Mouse (Mus musculus): ENCODE results near the gene Usp40.

Usp40 gene

DNA sequence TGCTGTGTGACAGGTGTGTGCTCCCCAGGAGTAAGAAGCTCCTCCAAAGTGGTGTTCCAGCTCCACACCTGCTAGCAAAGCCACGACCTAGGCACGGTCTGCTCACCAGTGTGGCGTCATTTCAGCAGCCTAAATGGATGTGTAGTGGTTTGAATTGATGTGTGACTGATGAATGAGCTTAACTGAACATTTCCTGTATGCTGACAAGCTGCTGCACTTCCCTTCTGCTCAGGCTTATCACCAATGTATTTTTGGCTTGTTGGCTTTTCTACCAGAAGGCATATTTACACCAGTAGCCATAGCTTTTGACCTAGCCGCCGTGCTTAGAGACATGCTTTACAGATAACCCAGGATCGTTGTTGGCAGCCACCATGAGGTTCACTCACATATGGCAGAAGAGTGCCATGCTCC lies 60.7 kb downstream of the Usp40 start:
- in situ Hi-C loops (cut with MboI, MseI): no loop called here

DNA sequence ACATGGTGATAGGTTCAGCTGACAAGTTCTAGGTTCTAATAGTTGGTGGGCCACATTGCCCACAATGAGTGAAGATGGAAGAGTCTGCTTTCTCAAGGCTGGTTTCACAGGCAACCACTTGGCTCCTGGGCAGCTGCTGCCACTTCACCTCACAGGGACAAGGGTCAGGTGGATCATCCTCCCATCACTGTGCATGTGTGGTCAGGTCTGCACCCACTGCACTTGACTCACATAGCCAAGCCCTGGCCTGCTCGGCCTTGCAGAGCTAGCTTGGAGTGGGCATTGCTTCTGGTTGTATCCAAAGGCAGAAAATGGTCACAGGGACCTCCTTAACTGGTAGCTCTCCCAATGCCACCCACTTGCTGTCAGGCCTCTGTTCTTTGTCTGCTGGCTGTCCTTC lies 66.6 kb downstream of the Usp40 start:
- in situ Hi-C loops (cut with MboI, MseI): no loop called here

DNA sequence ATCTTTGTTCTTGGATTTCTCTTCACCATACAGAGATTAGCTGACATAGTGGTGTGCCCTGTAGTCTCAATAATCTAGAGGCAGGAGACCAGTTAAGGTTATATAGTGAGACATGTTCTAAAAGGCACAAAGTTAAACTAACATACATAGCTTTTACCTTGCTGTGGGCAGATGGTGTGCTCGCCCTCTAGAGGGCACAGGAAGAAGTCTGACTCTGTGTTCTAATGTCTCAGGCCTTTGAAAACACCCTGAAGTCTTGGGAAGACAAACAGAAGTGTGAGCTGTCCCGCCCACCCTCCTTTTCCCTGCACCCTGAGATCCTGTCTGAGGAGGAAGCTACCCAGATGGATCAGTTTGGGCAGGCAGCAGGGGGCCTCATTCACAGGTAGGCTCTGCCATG lies 71.8 kb downstream of the Usp40 start:
- in situ Hi-C loops (cut with MboI, MseI): no loop called here

DNA sequence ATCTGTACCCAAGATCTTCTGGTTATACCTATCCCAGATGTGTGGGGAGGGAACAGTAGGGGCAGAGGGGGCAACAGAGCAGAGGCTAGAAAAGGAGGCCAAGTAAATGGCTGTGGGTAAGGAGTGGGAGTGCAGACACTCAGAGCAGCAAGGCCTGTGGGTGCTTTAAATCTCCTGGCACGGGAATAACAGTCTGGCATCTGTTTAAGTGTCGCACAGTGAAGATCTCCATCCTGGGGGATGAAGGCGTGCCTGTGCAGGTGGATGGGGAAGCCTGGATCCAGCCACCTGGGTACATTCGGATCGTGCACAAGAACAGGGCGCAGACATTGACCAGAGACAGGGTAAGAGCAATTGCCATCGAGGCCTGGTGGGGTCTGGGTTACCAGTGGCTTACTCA lies 72.3 kb downstream of the Usp40 start:
- in situ Hi-C loops (cut with MboI, MseI): no loop called here

DNA sequence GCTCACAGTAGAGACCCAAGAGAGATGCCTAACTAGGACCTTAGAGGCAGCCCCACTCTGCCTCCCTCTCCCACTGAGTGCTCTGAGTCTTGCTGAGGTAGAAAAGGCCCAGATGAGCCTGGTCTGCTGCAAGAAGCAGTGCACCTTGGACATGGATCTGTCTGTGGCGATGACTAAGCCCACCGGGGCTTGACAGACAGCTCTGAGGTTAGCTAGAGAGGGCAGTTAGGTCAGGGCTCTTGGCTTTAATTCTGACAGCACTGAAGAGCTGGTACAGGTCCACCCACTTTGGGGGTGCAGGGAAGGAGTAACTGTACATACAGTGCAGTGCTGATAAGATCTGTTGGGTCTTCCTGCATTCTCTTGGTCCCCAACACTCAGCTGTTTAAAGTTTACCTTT lies 72.8 kb downstream of the Usp40 start:
- in situ Hi-C loops (cut with MboI, MseI): no loop called here

DNA sequence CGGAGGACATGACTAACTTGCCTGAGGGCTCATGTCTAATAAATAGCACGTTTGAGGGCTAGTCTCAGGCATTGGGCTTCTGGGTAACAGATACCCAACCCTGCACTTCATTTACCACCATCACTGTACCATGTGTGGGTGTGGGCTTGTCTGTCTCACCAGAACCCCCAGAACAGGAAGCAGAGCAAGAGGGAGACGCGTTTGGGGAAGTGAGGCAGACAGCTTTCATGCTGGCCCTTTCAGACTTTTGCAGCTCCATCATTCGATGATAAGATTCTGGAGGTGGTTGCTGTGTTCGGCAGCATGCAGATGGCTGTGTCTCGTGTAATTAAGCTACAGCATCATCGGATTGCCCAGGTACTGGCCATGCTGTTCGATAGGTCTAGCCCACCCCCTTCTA lies 73.3 kb downstream of the Usp40 start:
- in situ Hi-C loops (cut with MboI, MseI): no loop called here

DNA sequence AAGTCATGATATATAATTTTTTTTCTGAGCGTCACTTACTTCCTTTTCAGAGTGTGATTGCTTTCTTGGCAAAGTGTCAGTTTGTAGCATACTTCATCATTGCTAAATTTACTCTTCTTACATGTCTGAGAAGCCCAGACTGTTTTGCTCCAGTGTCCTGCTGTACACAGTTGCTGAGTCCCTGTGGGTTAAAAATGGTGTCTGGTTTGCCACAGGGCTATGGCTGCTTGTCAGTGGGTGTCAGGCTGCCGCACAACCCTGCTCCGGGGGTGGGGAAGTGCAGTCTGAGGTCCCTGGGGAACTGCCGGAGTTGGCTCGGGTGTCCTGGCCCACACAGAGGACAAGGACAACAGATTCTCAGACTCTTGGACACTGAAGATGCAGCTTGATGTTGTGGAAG lies 75.3 kb downstream of the Usp40 start:
- in situ Hi-C loops (cut with MboI, MseI): no loop called here

DNA sequence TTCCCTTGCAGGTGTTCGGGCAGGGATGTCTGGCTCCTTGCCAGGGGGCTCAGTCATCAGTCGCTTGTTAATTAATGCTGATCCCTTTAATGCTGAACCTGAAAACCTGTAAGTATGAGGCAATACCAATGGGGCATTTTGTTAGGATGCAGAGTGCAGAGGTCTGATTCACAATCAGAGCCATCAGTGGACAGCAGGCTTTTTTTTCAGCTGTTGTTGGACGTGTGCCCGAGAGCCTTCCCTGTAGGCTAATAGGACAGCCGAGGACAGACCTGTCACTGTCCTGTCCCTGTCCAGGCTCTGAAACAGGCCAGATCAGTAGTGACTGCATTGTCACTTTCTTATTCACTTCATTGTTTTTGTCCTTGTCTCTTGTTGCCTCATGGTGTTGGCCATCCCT lies 78.6 kb downstream of the Usp40 start:
- in situ Hi-C loops (cut with MboI, MseI): no loop called here

DNA sequence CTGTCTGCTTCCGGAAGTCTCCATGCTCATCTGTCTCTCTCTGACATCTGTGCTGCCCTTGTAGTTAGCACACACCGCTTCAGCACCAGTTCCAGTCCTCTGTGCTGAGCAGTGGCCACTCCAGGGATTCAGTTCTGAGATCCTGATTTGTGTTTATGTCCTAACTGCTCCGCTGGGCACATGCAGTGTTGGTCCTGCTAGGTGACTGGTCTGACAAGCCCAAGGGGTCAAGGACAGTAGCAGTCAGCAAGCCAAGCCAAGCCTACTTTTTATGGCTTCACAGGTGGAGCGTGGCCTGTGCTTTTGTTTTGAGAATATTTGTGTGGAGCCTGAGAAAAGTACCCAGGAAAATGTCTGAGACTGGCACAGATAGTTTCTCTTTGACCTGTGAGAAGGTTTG lies 83.5 kb downstream of the Usp40 start:
- in situ Hi-C loops (cut with MboI, MseI): no loop called here

DNA sequence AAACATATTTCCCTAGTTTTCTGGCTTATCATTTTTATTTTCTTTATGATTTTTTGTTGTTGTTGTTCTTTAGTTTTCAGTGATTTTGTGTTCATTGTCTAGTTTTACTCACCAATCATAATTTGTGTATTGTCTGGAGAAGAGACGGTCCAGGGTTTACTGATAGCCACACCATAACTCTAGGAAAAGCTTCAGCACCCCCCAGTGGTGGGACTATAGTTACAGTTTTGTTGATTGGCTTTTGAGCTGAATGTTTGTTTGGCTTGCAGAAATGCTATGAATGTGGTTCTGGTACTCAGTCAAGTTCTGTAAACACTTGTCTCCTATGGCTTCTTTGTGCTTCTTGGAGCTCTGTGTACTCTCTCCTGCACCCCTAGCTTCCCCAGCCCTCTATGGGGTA lies 85.7 kb downstream of the Usp40 start:
- in situ Hi-C loops (cut with MboI, MseI): no loop called here

DNA sequence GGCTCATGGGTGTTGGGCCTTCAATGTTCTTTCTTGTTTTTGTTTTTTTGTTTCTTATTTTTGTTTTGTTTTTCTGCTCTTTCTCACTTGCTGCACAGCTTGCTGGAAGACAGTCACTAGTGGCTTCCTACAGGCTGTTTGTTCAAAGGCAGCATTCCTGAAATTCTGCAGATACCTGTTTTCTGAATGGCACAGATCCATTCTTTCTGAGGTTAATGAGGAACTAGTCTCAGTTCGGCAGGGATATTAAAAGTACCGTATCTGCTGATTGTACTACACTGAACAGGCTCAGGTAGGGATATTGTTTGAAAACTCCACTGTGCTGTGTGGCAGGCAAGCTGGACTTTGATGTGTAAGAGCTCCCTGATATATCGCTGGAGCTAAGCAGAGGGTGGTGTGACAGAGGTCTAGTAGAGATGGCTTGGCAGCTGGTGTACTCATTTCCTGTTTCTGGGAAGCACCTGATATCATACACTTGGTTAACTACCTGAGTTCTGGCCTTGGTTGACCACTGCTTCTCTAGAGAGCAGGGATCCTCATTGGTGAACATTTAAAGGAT lies 88.2 kb downstream of the Usp40 start:
- in situ Hi-C loops (cut with MboI, MseI): no loop called here

DNA sequence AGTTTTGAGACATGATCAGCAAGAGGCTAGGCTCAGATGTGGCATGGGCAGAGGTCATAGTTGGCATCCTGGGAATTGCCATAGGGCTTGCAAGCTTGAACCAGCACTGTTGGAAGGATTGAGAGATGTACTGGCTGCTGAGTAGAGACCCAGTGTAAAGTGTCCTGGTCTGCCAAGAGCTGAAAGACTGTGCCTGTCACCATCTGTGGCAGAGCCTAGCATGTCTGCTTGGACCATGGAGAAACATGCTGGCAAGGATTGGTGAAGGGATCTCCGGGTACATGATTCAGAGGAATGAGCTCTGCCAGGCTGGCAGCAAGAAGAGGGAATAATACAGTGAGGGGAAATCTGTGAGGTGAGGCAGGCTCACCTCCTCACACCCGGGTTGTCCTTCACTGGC lies 90.3 kb downstream of the Usp40 start:
- in situ Hi-C loops (cut with MboI, MseI): no loop called here

DNA sequence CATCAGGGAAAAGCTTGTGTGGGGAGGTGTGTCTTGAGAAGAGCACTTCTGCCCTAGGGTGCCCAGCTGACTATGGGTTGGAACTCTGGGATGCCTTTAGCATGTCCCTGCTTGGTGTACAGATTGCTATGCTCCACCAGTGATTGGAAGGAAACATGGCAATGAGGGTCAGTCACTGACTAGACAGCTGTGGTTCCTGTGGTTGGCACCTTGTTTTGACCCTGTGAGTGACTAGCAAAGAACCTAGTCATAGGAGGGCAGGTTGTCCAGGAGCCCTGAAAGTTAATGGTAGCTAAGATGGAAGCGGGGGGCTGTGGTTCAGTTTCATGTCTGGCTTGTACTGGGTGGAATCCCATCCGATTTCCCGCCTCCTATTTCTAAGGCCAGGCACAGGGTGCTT lies 91.0 kb downstream of the Usp40 start:
- in situ Hi-C loops (cut with MboI, MseI): no loop called here

DNA sequence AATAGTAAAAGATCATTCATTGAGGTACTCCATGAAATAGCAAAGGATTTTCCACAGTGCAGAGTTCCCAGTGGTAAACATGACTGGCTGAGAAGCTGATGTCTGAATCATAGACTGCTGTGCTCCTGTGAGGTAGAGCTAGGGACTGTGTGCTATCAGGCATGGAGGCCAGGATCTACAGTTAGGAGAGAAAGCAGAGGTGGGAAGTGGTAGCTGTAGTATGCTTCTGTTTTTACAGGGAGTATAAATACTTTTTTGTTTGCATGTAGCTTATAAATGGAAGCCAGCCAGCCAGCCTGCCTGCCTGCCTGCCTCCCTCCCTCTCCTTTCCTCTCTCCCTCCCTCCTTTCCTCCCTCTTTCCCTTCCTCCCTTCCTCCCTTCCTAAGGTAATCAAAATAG lies 95.0 kb downstream of the Usp40 start:
- in situ Hi-C loops (cut with MboI, MseI): no loop called here

DNA sequence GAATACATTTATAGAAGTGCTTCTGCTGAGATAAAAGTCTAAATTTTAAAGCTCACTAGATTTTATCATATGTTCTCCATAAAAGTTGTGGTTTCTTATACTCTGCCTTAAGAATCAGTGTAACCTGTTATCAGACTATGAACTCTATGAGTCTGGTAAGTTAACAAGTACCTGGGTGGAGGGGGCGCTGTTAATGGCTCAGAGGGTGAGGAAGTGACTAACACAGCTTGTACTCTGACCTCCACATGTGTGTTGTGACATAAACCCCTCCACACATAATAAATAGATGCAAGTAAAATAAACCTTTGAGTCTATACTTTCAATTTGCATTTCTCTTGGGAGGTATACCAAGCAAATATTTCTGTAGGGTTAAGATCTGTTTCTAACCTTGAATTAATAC lies 97.9 kb downstream of the Usp40 start:
- in situ Hi-C loops (cut with MboI, MseI): no loop called here

DNA sequence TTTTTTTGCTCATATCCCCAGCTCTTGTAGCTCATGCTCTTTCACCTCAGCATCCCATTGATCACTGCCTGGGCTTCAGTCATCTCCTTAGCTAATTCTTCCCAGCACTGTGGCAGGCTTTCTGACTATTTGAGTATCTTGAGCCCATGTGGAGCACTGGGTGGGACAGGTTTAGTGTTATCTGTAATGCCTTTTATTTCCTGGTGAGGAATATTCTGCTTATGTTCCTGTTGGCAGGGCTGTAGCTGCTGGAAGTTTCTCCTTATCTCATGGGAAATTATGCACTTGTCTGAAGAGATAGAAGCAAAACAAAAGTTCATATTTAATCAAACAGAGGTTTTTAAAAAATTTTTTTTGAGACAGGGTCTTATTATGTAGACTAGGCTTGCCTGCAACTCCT lies 98.8 kb downstream of the Usp40 start:
- in situ Hi-C loops (cut with MboI, MseI): no loop called here

DNA sequence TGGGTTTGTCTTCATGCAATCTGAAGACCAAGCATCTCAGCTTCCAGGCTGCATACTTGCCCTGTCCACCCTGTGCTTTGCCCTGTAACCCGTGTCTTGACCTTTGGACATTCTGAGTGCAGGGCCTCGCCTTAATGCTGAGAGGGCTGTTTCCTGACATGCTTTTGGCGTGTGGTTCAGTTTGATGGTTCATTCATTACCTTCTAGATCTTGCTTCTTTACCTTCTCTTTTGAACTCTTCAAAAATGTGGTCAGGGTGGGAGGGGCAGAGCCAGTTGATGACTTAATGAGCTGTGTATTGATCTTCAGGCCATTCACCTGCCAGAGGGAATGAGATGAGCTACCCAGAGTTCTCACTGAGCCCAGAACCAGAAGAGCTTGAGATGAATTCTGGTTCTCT lies 99.6 kb downstream of the Usp40 start:
- in situ Hi-C loops (cut with MboI, MseI): no loop called here

DNA sequence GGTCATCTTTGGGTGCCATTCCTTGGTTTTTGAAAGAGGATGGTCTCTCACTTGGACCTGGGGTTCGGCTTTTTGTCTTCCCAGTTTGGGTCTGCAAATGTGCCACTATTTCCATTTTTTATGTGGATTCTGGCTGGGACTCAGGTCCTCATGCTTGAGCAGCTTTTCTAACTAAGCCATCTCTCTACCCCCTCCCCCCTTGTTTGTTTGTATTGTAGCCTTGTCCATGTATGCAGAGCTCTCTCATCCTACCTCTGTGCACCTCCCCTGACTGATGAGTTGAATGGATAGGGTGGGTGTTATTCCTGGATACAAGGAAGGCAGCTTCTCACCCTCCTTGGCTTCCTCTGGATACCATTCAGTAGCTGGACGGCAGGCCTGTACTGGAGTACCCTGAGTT lies 100.3 kb downstream of the Usp40 start:
- in situ Hi-C loops (cut with MboI, MseI): no loop called here

DNA sequence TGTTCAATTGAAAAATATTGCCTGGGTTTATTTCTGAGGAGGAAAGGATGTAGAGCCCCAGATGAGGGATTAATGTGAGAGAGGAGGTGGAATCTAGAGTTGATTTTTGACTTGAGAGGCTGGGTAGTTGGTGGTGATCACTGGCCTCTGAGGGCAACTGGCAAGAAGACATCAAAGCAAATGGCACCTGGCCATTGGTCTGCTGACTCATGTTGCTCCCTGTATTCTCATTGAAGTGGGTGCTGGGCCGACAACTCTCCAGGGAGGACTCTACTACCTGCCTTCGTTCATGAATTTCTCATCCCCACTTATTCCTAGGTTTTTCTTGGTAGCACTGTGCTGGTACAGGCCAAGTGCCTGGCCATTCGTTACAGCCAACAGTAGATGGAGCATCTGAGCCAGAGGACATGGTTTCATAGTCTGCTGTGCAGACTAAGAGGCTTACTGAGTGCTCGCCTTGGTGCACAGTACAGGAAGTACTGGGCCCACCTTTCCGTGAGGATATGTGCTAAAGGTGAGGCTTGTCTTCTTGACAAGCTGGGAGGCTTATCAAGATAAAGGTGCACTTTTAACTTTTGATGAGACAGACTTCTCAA lies 101.9 kb downstream of the Usp40 start:
- in situ Hi-C loops (cut with MboI, MseI): no loop called here

DNA sequence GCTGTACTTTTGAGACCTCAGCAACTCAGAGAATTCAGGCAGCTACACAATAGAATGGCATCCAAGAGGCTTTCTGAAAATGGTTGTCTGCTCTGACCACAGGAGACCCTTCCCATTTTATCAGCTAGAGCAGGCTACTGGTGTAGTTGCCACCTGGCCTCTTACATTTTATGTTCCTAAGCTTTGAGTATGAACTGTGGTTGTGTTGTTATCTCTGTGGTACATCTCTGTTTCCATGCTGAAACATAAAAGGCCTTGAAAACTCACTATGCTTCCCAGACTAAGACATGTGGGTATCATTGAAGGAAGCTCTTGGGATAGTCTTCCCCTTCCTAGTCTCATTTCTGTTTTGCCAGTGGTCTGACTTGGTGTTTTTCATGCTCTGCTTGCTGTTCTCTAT lies 106.2 kb downstream of the Usp40 start:
- in situ Hi-C loops (cut with MboI, MseI): no loop called here

DNA sequence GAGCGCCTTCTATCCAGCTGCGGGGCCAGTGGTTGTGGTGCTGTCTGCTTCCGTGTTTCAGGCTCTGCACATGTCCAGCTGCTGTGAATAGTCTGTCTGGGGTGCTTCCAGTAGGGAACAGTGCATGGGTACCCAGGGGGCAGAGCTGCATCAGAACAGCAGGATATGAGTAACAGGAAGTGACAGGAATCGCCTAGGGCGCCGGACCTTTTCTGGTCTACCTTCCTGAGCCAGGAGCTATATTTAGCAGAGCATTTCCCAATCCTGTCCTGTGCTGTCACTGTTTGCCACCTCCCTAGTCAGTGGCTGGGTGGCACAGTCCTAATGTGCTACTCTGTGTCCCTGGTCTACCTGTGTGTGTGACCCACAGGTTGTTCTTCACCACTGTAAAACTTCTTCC lies 107.4 kb downstream of the Usp40 start:
- in situ Hi-C loops (cut with MboI, MseI): no loop called here

DNA sequence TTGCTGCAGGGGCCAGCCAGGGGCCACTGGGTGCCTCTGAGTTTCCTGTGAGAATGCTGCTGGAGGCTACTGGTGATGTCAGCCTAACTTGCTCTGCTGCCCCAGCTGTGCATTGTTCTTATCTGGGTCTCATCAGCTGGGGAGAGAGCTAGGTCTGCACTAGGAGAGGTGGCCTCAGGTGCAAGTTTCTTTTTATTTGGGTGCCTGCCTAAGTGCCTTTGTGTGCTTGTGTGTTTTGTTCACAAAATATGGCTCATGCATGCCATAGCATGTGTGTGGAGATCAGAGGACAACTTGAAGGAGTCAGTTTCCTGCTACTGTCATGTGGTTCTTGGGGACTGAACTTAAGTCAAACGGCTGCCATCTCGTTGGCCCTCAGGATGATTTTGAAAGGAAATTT lies 108.7 kb downstream of the Usp40 start:
- in situ Hi-C loops (cut with MboI, MseI): no loop called here

DNA sequence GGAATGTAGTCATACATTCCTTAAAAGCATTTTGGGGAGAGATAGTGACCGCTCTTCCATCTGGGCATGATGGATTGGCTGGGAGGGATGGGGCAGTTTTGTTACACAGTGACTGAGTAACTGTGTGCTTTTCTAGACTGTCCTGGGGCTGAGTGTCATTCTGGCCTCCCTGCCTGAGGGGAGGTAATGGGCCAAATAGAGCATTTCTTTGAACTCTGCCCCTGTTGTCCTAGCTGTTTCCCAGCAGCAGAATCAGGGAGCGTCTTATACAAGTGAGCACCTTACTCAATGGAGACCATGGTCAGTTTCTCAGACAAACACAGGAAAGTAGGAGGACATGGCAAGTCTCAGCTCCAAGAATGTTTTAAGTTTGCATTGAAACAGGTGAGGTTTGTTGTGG lies 111.4 kb downstream of the Usp40 start:
- in situ Hi-C loops (cut with MboI, MseI): no loop called here

Data from T-helper 1 cell (primary cell).